Mouse (Mus musculus) erythroblast, adult 5-6 weeks (primary cell): Measurements from ENCODE around the gene Med15. TPM values are rescaled to one million over a fixed set of nuclear protein-coding genes. Genes with fewer than 3 reads are reported as not detected.
"Not testable (repeated sequence)": the region's sequence is repeated elsewhere in the genome, so short reads cannot be mapped to it uniquely, and the experiment has no call there.

Source experiments
- ATAC-seq: replicated peaks from 2 replicates; pipeline ENCODE4 v1.8.0; 2016; ENCODE audit warnings: moderate number of reproducible peaks, mild to moderate bottlenecking, moderate TSS enrichment, inconsistent platforms; ENCODE audit not compliant: poor library complexity, low FRiP score, severe bottlenecking
- total RNA-seq, 2 experiments: library from RNA; stranded (forward) in 1 of 2; stranded (reverse) in 1 of 2; fragments of 150-400 nt in 1 of 2; fragments of 200-764, 138-1000 nt in 1 of 2; gene quantifications; 2 replicates each; pipeline versions ENCODE4 v1.2.3 to v1.2.4; 2015 to 2017; ENCODE audit warnings: low replicate concordance in 2 of 2

Med15 gene
- total RNA-seq, 2 experiments from 2014 or later, result 20.7 to 30.0 TPM

DNA sequence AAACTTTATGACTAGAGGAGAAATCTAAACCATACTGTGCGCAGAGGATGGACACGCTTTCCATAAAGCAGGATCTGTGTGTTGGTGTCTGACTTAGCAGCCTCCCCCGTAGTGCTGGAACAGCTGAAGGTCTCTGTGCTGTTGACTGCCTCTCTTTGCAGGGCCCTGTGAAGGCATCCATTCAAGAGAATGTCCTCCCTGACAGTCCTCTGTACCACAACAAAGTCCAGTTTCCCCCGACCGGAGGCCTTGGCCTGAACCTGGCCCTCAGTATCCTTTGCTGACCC, 106.5 kb downstream of the Med15 start:
- no peak for ATAC-seq

- peak; percentile 80 for ATAC-seq
These were observed 107.0 kb downstream of the Med15 start for GRCm38 (mm10) chr16:17625488-17626268.

DNA sequence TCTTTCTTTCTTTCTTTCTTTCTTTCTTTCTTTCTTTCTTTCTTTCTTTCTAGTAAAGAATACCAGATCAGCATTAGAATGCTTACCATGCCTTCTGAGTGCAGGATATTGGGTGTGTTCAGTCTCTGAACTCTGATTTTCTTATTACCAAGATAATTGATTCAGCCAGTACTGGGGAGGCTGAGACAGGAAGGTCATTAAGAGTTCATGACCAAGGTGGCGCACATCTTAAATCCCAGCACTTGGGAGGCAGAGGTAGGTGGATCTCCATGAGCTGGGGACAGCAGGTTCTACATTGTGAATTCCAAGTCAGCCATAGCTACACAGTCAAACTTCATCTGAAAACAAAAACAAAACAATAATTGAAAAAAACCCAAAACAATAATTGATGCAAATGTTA, 110.8 kb downstream of the Med15 start:
- no peak for ATAC-seq

DNA sequence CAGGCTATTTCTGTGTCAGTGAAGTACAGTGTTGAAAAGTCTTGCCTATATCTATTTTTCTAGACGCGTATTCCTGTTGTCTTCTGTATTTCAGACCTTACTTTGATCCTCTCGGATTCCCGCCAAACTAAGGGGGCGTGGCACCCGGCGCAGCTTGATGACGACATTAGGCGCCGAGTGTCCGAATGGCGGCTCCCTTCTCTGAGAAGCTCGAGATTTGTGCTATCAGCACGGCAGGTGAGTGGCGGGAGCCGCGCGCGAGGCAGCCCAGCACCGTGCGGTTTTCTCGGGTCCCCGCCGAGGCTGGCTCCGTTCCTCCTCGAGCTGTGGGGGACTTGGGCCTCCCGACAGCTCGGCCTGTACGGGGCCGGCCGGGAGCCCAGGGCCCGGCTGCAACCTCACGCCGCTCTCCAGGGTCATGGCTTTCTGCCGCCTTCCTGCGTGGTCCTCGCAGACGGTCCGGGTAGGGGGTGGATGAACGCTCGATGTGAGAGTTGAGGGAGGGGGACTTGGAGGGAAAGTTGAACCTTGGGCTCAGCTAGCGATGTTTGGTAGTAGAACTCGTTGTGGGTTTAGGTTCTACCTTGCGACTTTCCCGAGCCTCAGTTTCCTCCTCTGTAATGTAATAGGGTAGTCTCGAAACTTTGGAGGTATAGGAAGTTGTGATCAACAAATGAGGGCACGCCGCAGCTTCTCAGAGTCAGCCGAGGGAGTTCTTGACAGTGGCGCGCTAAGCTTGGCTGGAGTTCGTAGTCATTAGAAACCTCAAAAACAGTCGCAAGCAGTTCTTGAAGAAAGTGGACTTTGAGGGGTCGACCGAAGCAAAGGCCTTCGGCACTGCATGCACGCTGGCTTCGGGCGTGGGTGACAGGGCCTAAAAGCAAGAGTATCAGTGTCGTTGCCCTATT, 113.2 kb downstream of the Med15 start, which contains the start of gene Smpd4:
TSS of gene Smpd4 (plus strand) at position 157 of the 908 bp plus-strand sequence.
- peak; percentile 82 for ATAC-seq

- peak; percentile 85 for ATAC-seq
These were observed 114.6 kb downstream of the Med15 start for GRCm38 (mm10) chr16:17617922-17618565.

DNA sequence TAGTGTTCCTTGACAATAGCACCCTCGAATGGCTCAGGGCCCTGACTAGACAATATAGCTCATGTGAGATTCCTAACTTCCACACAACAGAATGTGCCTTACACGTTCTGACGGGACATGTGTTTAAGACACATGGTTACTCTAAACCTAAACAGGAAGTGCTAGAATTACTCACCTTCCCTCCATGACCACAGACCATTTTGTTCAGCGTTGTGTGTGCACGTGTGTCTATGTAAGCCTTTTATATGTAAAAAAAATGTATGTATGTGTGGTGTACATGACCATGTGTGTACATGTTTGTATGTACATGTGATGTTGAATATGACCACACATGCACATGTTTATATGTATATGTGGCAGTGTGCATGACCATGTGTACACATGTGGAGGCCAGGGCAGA, 116.5 kb downstream of the Med15 start:
- ATAC-seq, result no peak

DNA sequence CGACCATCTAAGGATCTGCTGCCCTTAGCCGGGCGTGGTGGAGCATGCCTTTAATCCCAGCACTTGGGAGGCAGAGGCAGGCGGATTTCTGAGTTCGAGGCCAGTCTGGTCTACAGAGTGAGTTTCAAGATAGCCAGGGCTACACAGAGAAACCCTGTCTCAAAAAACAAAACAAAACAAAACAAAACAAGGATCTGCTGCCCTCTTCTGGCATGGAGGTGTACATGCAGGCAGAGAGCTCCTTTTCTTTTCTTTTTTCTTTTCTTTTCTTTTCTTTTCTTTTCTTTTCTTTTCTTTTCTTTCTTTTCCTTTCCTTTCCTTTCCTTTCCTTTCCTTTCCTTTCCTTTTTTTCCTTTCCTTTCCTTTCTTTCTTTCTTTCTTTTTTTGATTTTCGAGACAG, 118.0 kb downstream of the Med15 start:
- ATAC-seq, result not testable (repeated sequence)

DNA sequence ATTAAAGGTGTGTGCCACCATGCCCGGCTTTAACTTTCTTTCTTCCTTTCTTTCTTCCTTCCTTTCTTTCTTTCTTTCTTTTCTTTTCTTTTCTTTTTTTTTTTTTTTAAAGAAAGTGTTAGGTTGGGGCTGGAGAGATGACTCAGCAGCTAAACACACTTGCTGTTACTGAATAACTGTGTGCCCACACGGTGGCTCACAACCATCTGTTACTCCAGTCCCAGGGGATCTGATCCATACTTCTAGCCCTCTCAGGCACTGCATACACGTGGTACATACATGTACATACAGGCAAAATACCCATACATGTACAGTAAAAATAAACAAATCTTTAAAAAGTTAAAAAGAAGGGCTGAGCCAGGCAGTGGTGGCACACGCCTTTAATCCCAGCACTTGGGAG, 121.3 kb downstream of the Med15 start:
- no peak for ATAC-seq

DNA sequence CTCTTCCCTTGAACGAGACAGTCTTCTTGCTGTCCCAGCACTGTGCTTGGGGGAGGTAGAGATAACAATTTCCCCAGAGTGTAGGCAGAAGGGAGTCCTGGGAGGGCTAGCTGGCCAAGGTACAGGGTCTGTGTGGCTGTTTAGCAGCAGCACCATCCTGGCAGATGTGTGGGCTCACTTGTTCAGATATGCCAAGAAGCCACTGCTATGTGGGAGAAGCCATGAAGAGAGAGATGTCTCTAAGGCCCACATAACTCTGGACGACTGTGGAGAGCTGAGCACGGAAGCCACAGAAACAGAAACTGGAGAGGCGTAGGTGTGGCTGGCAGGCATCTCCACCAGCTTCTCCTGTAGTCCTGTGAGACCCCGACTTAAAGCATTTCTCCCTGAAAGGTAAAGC, 127.0 kb downstream of the Med15 start:
- ATAC-seq, result no peak

- no peak for ATAC-seq
These were observed 127.8 kb downstream of the Med15 start for GRCm38 (mm10) chr16:17604941-17605340.

Other genes with a start within 250 kb of the Med15 start
- not detected in 2 replicates for gene Aifm3, start 243.3 kb downstream of the Med15 start, total RNA-seq (2015; ENCODE audit: low replicate concordance)
- gene Aifm3, start 243.3 kb downstream of the Med15 start, total RNA-seq (2017; ENCODE audit: low replicate concordance), result not detected in 2 replicates
- 5.2 and 26.1 TPM in 2 replicates for gene Lztr1, start 224.2 kb downstream of the Med15 start, total RNA-seq (2015; ENCODE audit: low replicate concordance)
- 10.3 and 22.4 TPM in 2 replicates for gene Lztr1, start 224.2 kb downstream of the Med15 start, total RNA-seq (2017; ENCODE audit: low replicate concordance)
- 9.8 and 11.9 TPM in 2 replicates for gene Thap7, start 201.8 kb downstream of the Med15 start, total RNA-seq (2015; ENCODE audit: low replicate concordance)
- gene Thap7, start 201.8 kb downstream of the Med15 start, total RNA-seq (2017; ENCODE audit: low replicate concordance), result 3.8 and 7.7 TPM in 2 replicates
- gene Lrrc74b, start 171.6 kb downstream of the Med15 start, total RNA-seq (2015; ENCODE audit: low replicate concordance), result not detected in 2 replicates
- not detected in 2 replicates for gene Lrrc74b, start 171.6 kb downstream of the Med15 start, total RNA-seq (2017; ENCODE audit: low replicate concordance)
- gene P2rx6, start 171.0 kb downstream of the Med15 start, total RNA-seq (2015; ENCODE audit: low replicate concordance), result not detected in 2 replicates
- not detected in 2 replicates for gene P2rx6, start 171.0 kb downstream of the Med15 start, total RNA-seq (2017; ENCODE audit: low replicate concordance)
- 0.38 and 0.42 TPM in 2 replicates for gene Slc7a4, start 149.7 kb downstream of the Med15 start, total RNA-seq (2015; ENCODE audit: low replicate concordance)
- gene Slc7a4, start 149.7 kb downstream of the Med15 start, total RNA-seq (2017; ENCODE audit: low replicate concordance), result 0.84 and 7.1 TPM in 2 replicates
- gene Smpd4, start 113.5 kb downstream of the Med15 start, total RNA-seq (2015; ENCODE audit: low replicate concordance), result 9.6 and 20.5 TPM in 2 replicates
- 14.6 and 19.2 TPM in 2 replicates for gene Smpd4, start 113.5 kb downstream of the Med15 start, total RNA-seq (2017; ENCODE audit: low replicate concordance)
- not detected in 2 replicates for gene Ccdc74a, start 86.4 kb downstream of the Med15 start, total RNA-seq (2015; ENCODE audit: low replicate concordance)
- gene Ccdc74a, start 86.4 kb downstream of the Med15 start, total RNA-seq (2017; ENCODE audit: low replicate concordance), result 0.60 and 1.7 TPM in 2 replicates
- 2.1 and 2.5 TPM in 2 replicates for gene Klhl22, start 26.7 kb upstream of the Med15 start, total RNA-seq (2015; ENCODE audit: low replicate concordance)
- gene Klhl22, start 26.7 kb upstream of the Med15 start, total RNA-seq (2017; ENCODE audit: low replicate concordance), result 4.3 and 9.0 TPM in 2 replicates
- gene Scarf2, start 64.4 kb upstream of the Med15 start, total RNA-seq (2015; ENCODE audit: low replicate concordance), result not detected in 2 replicates
- gene Scarf2, start 64.4 kb upstream of the Med15 start, total RNA-seq (2017; ENCODE audit: low replicate concordance), result not detected in 2 replicates
- gene B830017H08Rik, start 100.2 kb upstream of the Med15 start, total RNA-seq (2015; ENCODE audit: low replicate concordance), result not detected in 2 replicates
- not detected in 2 replicates for gene B830017H08Rik, start 100.2 kb upstream of the Med15 start, total RNA-seq (2017; ENCODE audit: low replicate concordance)
- 2.5 TPM in 1 of 2 replicates, not detected in the other for gene Car15, start 105.5 kb upstream of the Med15 start, total RNA-seq (2015; ENCODE audit: low replicate concordance)
- 1.3 TPM in 1 of 2 replicates, not detected in the other for gene Car15, start 105.5 kb upstream of the Med15 start, total RNA-seq (2017; ENCODE audit: low replicate concordance)
- gene Gm20518, start 158.8 kb upstream of the Med15 start, total RNA-seq (2015; ENCODE audit: low replicate concordance), result 1.0 TPM in 1 of 2 replicates, not detected in the other
- 0.68 TPM in 1 of 2 replicates, not detected in the other for gene Gm20518, start 158.8 kb upstream of the Med15 start, total RNA-seq (2017; ENCODE audit: low replicate concordance)
- gene Tssk1, start 161.3 kb upstream of the Med15 start, total RNA-seq (2015; ENCODE audit: low replicate concordance), result not detected in 2 replicates
- gene Tssk1, start 161.3 kb upstream of the Med15 start, total RNA-seq (2017; ENCODE audit: low replicate concordance), result not detected in 2 replicates
- 2.1 and 26.1 TPM in 2 replicates for gene Dgcr2, start 165.7 kb upstream of the Med15 start, total RNA-seq (2015; ENCODE audit: low replicate concordance)
- 11.6 and 13.8 TPM in 2 replicates for gene Dgcr2, start 165.7 kb upstream of the Med15 start, total RNA-seq (2017; ENCODE audit: low replicate concordance)
- gene Tssk2, start 165.7 kb upstream of the Med15 start, total RNA-seq (2015; ENCODE audit: low replicate concordance), result not detected in 2 replicates
- gene Tssk2, start 165.7 kb upstream of the Med15 start, total RNA-seq (2017; ENCODE audit: low replicate concordance), result not detected in 2 replicates
- gene Ess2, start 178.5 kb upstream of the Med15 start, total RNA-seq (2015; ENCODE audit: low replicate concordance), result 1.7 TPM in 1 of 2 replicates, not detected in the other
- gene Ess2, start 178.5 kb upstream of the Med15 start, total RNA-seq (2017; ENCODE audit: low replicate concordance), result 6.0 and 8.4 TPM in 2 replicates
- gene Gsc2, start 182.2 kb upstream of the Med15 start, total RNA-seq (2015; ENCODE audit: low replicate concordance), result not detected in 2 replicates
- gene Gsc2, start 182.2 kb upstream of the Med15 start, total RNA-seq (2017; ENCODE audit: low replicate concordance), result not detected in 2 replicates
- 5.4 and 6.9 TPM in 2 replicates for gene Slc25a1, start 195.3 kb upstream of the Med15 start, total RNA-seq (2015; ENCODE audit: low replicate concordance)
- 8.6 and 13.7 TPM in 2 replicates for gene Slc25a1, start 195.3 kb upstream of the Med15 start, total RNA-seq (2017; ENCODE audit: low replicate concordance)
- gene Vpreb2, start 247.5 kb upstream of the Med15 start, total RNA-seq (2015; ENCODE audit: low replicate concordance), result not detected in 2 replicates
- not detected in 2 replicates for gene Vpreb2, start 247.5 kb upstream of the Med15 start, total RNA-seq (2017; ENCODE audit: low replicate concordance)